Mouse (Mus musculus) retina, adult 2 months (tissue): ENCODE data around the gene Msl3l2.

Source experiments
- DNase-seq: peaks from one replicate; pipeline ENCODE4 v3.0.0-alpha.2; 2012; ENCODE audit warnings: low read depth, low spot score

Msl3l2 gene

DNA sequence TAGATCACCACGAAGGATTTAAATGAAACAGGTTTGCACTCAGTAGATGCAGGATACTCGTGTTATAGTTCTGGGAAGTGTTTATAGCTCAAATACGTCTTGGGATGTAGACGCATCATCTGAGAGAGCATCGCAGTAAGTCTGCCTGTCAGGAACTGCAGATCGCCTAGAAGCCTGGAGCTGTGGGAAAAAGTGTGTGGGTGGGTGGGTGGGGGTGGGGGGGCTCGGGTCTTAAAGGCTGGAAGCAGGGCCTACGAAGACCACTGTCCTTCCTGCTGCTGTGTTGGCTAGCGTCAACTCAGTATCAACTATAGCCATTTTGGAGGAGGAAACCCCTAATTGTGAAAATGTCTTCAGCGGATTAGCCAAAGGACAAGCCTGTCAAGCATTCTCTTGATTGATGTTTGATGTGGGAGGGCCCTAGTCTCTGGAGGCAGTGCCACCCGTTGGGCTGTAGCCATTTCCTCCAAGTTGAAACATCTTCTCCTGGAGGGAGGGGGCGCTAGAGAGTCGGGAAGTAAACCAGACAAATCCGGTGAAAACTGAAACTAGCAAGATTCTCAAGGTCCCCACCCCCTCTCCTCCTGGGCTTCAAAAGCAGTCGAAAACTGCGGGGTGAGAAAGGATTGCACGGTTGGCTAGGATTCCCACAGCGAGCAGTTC, at the start of gene Msl3l2:
Msl3l2 (plus strand) TSS at position 585 of the 663 bp plus-strand sequence.
- DNase-seq = peak; percentile 49

DNA sequence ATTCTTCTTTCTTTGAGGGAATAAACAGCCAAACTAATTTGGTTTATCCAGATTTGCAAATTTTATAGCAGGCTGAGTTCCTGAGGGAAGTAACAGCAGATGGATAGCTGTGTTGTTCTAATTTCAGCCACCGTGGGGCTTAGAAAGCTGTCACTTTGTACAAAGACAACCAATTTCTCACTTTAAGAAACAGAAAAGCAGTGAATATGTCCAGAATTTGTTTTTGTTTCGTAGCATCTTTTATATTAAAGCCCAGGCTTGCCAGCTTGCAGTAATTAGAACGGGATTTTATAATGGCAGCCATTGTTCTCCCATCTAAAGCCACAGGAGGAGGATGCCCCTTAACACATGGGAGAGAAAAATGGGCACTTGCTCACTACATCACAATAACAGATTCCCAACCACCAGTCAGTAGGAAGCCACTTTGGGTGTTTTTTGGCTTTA, 47.7 kb upstream of the Msl3l2 start:
- DNase-seq = peak; percentile 2

GRCm38 (mm10) chr10:56061238-56061830, 45.4 kb upstream of the Msl3l2 start:
- no peak for DNase-seq

DNA sequence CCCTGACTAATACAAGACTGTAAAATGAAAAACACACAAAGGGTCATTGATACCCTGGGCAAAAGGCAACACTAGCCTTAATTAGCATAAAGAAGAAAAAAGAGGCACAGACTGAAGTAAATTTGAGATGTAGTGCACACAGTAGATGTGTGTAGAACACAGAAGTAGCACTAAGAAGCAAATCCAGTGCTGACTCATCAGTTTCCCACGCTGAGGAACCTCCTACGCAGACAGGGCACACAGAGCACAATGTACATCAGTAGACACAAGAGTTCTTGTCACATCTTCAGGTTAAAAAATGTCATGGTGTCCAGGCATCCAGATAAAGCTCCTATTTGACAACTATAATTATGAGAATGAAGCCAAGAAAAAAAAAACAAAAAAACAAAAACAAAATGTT, 44.0 kb upstream of the Msl3l2 start:
- no peak for DNase-seq

DNA sequence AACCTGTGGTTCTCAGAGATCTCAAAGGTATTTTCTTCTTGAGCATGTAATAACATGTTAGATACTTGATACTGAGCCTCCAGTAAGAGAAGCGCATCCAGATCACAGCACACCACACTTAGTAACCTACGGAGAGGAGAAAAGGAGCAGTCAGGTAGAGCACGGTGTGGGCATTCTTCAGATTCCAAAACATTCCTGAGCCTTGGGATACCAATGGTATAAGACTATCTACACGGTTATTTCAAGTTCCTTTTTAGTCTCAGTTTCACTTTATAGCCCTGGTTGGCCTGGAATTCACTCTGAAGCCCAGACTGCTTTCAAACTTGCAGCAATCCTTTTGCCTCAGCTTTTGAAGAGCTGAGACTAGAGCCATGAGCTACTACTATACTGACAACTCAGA, 17.0 kb upstream of the Msl3l2 start:
- no peak for DNase-seq

DNA sequence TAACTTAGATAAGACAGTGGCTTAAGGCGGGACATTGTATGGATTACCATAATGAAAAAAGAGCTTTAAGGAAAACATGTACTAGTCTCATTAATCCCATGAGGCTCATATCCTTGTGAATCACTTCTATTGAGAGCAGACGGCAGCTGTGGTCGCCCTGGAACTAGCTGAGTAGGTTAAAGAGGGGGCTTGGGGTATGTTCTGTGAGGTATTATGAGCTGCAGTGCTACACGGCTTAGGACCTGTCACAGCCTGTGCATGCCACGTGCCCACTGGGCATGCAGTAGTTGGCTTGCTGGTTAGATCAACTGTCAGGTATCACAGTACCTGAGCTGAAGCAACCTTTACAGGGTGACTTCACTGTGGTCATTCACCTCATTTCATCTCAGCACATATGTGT, 12.1 kb upstream of the Msl3l2 start:
- DNase-seq = no peak

GRCm38 (mm10) chr10:56096757-56097156, 10.0 kb upstream of the Msl3l2 start:
- DNase-seq = no peak

DNA sequence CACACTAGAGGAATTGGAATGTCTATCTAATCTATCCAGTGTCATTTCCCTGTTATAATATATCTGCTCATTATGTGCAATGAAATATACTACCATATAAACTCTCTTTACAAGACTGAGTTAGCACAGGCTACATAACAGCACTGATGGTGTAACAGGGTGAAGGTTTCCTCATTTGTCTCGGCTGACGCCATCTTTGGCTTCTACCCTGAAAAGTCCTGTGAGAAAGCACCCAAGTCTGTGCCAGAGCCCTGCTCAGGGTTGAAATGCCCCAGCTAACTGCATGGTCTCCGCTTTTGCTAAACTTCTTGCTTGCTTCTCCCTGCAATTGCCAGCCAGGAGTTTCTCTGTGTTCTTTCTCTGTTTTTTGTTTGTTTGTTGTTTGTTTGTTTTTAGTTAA, 7.6 kb upstream of the Msl3l2 start:
- no peak for DNase-seq

GRCm38 (mm10) chr10:56099641-56100310, 6.9 kb upstream of the Msl3l2 start:
- DNase-seq = no peak

- no peak for DNase-seq
Observed at GRCm38 (mm10) chr10:56106996-56107334, 248 bp downstream of the Msl3l2 start.

DNA sequence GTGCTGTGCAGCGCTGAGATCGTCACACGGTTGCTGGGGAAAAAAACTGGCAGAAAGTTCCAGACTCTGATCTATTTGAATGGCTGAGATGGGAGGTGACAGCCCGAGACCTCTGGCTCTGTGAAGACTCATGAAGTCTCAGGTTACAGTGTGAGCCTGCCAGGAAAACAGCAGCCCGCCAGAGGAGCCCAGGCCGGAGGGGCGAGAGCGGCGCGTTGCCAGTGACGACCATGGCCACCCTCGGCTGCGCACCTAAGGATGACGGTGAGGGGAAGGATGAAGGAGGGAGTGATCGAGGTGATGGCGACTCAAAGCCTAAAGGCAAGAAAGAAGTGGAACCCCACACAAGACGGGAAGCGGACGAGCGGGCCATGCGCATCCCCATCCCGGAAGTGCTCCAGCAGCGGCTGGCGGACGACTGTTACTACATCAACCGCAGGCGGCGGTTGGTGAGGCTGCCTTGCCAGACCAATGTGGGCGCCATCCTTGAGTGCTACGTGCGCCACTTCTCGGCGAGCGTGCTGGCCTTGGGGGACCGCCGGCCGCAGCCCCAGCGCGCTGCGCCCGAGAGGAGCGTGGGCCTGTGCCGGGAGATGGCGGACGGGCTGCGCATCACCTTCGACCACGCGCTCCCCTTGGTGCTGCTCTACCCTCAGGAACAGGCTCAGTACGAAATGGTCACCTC, 8.4 kb downstream of the Msl3l2 start:
- DNase-seq = no peak

DNA sequence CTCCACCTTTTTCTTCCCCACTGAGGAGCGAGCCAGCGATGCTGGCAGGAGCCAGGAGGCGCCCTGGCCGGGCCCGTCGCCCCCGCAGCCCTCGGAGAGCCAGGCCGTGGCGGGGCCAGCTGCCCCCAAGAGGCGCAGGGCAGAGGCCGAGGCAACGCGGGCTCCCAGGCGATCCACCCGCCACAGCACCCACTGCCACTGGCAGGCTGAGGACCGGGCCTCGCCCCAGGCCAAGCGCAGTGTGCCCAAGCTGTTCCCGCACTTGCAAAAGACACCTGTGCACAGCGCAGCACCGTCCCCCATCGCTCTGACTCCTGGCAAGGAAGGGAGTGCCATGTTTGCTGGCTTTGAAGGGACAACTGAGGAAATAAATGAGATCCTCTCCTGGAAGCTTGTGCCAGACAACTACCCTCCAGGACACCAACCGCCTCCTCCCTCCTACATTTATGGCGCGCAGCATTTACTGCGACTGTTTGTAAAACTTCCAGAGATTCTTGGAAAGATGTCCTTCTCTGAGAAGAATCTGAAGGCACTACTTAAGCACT, 9.0 kb downstream of the Msl3l2 start:
- DNase-seq = no peak

DNA sequence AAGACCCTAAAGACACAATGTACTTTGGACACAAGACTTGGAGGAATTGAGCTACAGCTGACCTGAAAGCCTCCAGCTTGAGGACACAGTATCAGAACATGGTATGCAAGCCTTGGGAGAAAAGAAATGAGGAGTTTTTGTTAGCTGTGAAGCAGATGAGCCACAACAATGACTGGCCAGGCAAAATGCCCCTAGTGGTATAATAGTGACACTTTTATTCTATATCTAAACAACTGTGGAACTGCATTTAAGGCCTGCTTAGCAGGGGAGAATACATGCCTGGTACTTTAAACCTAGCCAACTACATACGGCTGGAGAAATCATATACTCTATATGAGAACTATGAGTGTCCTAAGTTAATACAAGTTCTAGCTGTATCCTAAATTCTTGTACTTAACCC, 20.3 kb downstream of the Msl3l2 start:
- no peak for DNase-seq

DNA sequence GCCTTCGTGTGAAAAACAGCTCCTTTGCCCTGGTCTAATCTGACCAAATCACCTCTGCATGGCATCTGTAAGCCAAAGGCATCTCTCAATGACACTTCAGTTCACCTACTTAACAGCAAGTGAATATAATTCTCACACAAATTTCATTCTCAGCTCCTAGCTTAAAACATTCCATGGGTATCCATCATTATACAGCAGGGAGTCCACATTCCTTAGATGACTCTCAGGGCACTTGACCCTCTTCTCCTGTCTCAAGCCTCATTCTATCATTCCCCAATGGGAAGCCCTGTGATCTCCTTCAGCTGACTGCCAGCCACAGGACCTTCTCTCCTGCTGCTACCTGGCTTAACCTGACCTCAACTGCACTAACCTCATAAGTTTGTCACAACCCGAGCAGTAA, 22.9 kb downstream of the Msl3l2 start:
- DNase-seq = no peak

GRCm38 (mm10) chr10:56137191-56137590, 30.5 kb downstream of the Msl3l2 start:
- no peak for DNase-seq

DNA sequence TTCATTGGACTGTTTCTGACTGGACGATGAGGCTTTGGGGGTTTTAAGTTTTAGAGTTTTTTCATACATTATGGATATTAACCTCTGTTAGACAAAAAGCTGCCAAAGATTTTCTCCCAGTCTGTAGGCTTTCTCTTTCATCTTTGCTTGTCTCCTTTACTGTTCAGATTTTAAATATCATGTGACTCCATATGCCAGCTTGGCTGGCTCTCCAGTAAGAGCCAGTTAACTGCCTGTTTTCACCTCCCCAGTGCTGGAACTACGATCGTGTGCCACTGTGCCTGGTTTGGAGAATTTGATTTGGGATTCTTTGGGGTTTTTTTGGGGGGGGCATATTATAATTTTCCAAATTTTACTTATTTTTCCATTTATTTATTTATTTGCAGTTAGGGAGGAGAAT, 42.2 kb downstream of the Msl3l2 start:
- no peak for DNase-seq

DNA sequence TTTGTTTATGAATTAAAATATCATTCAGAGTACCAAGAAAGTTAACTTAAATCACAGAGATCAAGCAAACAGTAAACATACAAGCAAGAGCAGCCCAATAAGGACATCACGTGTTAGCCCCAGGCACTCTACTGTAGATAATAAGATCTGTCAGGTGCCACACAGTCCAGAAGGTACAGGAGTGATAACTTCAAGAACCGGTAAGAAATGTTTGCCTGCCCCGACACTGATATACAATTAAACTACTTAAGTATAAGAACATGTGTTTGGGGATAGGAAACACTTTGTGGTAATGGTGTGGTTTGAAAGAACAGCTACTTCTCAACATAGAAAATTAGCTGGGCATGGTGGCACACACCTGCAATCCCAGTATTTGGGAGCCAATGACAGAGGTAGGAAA, 50.2 kb downstream of the Msl3l2 start:
- DNase-seq = no peak

GRCm38 (mm10) chr10:56158207-56158606, 51.5 kb downstream of the Msl3l2 start:
- DNase-seq = no peak

DNA sequence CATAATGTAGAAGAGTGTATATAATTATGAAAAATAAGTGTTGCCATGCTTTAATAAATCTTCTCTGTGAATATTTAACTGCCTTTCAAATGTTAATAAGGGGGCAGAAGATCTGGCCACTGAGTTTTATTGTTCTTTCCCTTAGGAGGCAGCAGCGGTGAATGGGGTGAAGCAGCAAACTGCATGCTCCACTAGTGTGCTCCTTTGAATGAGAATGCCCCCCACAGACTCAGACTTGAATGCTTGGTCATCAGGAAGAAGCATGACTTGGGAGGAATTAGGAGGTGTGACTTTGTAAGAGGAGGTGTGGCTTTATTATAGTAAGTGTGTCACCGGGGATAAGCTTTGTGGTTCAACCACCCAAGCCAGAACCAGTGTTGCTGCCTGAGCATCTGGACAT, 52.0 kb downstream of the Msl3l2 start:
- DNase-seq = no peak

DNA sequence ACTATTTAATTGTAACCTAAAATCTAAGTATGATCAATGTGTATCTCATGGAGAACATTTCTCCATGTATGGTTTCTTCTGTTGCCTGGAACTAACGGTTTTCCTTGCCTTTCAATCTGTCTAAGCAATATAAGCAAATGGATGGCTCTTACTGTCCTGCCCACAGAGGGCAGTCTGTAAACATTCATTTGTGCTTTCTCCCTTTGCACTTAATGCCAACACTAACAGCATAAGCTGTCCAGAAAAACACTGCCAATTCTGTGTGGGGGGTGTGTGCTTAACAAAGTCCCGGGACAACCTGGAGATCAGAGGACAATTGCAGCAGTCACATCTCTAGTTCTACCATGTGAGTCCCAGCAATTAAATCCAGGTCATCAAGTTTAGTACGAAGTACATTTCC, 57.7 kb downstream of the Msl3l2 start:
- DNase-seq = peak; percentile 18

DNA sequence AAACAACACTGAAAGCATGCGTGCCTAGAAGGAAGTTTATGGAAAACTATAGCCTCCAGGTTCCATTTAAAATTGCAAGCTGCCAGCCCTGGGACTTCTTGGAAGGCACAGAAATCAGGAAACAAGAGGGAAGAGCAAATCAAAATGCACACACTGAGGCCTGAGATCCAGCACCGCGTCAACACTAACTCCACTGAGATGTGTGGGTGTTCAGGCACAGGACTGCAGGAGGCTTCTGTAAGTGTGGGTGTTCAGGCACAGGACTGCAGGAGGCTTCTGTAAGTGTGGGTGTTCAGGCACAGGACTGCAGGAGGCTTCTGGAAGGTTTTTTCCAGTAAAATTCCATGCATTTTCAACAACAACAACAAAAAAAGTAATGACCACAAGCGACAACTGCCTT, 59.0 kb downstream of the Msl3l2 start:
- DNase-seq = no peak
